Mouse (Mus musculus): ENCODE data around the gene Peg12.

- TF ChIP-seq CTCF (IDR thresholded peaks at IDR 0.05; ENCODE audit: low read depth, low read length) = no peak
- peak; percentile 85; the same call in 1 of the 2 replicates for TF ChIP-seq EP300 (IDR thresholded peaks at IDR 0.05; ENCODE audit: insufficient read depth, low read depth, low read length)
- TF ChIP-seq POLR2A (IDR thresholded peaks at IDR 0.05; ENCODE audit: insufficient read depth, low read length) = no peak
These were observed 1.9 kb downstream of the Peg12 start for GRCm38 (mm10) chr7:62462229-62463006.

Data from ES-Bruce4 (cell line).